Mouse (Mus musculus) adrenal gland, postnatal 25 days (tissue): ENCODE measurements at regions not wholly inside any gene's neighbourhood (a gene's known extent, or its start where the extent isn't known, plus 50 kb on each side); places are given as distances from the start of the nearest gene placed in this dataset.

Experiments used
- DNase-seq: peaks from one replicate; pipeline ENCODE4 v3.0.0; 2021; ENCODE audit warnings: mixed read lengths

GRCm38 (mm10) chr4:62890588-62891580, 74.5 kb upstream of the Zfp618 start:
- DNase-seq = no peak

GRCm38 (mm10) chr4:62912891-62913290, 52.5 kb upstream of the Zfp618 start:
- no peak for DNase-seq
